Mouse (Mus musculus) left cerebral cortex, adult 11 months (tissue): ENCODE measurements around the gene Vps11.
"Not testable (repeated sequence)": the region's sequence is repeated elsewhere in the genome, so short reads cannot be mapped to it uniquely, and the experiment has no call there.

Source experiments
- DNase-seq: peaks from one replicate; pipeline ENCODE4 v3.0.0; 2022; ENCODE audit warnings: low spot score

Gene Vps11

GRCm38 (mm10) chr9:44335331-44336092 lies 26.0 kb downstream of the Vps11 start:
- no peak for DNase-seq

GRCm38 (mm10) chr9:44334396-44335330 lies 26.8 kb downstream of the Vps11 start, which contains the start of gene H2afx:
TSS of gene H2afx (plus strand) at chr9:44334694.
- DNase-seq: peak; percentile 99

GRCm38 (mm10) chr9:44332918-44333638 lies 28.4 kb downstream of the Vps11 start:
- DNase-seq: no peak

DNA sequence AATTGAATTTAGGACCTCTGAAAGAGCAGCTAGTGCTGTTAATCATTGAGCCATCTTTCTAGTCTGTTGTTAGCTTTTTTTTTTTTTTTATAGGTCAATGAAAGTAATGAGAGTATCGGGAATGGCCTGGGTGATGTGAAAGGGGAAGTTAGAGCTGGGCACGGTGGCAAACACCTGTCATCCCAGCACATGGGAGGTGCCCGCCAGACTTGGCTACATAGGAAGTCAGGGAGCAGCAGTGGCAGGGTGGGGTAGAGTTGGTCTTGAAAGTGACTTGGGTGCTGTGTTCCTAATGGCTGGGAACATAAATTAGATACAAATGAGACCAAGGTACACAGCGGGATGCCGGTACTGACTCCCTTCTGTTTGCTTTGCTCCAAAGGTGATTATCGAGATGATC lies 30.7 kb downstream of the Vps11 start:
- DNase-seq: no peak

- DNase-seq: no peak
Observed at GRCm38 (mm10) chr9:44327926-44328325, 33.5 kb downstream of the Vps11 start.

DNA sequence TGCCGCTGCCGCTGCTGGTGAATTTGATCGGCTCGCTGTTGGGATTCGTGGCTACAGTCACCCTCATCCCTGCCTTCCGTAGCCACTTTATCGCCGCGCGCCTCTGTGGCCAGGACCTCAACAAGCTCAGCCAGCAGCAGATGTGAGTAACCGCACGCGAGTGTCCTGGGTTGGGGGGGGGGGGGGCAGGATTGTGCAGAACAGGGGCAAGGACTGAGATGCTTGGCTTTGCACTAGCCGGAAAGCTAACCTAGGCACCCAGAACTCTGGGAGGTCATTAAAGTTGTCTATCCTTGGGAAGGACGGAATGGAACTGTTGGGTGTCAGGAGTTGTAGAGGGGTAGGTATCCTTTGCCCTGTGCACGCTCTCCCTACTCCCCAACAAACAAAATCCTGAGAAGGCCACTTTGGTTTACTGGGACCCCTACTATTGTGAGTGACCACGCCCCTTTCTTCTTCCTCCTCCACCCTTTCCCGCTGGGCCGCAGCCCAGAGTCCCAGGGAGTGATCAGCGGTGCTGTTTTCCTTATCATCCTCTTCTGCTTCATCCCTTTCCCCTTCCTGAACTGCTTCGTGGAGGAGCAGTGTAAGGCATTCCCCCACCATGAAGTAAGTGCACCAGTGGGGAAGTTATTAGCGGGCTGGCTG lies 34.3 kb downstream of the Vps11 start:
- no peak for DNase-seq

DNA sequence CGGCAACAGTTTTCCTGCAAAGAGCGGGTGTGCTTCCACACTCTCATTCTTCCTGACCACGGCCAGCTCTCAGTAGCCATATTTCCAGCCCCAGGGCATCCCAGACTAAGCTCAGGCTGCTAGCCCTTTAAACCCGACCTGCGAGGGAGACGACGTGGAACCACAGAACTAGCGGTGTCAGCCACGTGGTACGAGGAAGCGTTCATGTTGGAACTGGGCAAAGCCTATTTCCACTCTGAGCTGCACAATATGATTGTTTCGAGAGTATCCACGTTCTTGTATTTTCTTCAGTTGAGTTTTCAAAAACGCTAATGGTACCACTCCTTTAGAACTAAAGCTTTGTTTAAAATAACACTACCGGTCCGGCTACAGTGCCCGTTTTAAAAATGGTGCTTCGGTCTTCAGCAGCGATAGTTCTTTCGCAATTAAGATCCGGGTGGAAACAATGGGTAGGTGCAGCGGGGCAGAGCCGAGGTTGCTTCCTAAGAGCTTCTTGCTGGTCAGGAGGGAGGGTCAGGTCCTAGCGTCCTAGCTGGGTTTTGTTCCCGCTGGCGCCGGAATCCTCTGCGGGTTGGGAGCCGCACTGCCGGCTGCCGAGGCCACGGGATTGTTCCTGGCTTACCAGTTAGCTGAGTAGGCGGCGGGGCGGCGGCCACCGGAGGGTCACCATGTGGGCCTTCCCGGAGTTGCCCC lies 35.0 kb downstream of the Vps11 start:
- DNase-seq: peak; percentile 83

DNA sequence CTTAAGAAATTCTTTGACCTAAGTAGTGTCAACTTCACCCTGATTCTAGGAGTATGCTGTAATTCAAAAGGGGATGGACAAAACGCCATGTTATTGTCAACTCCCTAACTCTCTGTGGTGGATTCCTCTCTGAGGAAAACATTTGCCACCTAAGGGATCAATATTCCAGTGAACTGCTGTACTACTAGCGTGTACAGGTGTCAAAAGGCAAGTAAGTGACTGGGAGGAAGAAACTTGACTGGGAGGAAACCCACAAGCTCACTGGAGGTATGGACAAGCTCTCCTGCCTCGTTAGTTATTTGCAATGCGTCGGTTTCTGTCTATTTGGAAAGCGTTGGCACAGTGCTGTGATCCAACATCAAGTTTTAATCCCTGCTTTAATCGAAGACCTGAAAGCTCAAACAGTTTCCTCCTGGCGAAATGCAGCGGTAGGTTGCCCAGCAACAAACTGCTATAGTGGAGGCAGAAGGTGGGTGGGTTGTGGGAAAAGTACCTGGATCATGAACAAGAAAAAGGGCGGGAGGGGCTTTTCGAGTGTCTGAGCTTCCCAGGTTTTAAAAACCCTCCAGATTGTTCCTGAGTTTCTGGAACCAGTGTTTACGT lies 35.6 kb downstream of the Vps11 start, which contains the start of gene Dpagt1:
Gene Dpagt1 (plus strand): TSS at position 252 of the 603 bp plus-strand sequence.
- DNase-seq: peak; percentile 58

DNA sequence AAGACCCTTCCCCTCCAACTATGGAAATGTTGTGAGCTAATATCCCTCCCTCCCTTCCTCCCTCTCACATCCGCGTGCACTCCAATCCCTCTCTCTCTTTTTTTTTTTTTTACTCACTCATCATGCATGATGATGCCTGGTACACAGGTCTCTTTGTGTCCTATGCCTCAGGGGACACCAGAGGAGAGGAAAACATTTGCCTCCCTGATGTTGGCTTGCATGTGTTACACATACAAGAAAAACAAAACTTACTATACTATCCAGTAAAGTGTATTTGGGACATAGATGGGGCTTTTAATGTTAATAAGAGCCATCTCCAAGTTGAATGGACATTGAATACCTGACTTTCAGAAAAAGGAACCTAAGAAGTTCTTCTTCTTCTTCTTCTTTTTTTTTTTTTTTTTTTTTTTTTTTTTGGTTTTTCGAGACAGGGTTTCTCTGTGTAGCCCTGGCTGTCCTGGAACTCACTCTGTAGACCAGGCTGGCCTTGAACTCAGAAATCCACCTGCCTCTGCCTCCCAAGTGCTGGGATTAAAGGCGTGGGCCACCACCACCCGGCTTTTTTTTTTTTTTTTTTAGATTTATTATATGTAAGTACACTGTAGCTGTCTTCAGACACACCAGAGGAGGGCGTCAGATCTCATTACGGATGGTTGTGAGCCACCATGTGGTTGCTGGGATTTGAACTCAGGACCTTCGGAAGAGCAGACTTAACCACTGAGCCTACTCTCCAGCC lies 36.3 kb downstream of the Vps11 start:
- DNase-seq: not testable (repeated sequence)

GRCm38 (mm10) chr9:44324147-44324546 lies 37.3 kb downstream of the Vps11 start:
- DNase-seq: no peak

DNA sequence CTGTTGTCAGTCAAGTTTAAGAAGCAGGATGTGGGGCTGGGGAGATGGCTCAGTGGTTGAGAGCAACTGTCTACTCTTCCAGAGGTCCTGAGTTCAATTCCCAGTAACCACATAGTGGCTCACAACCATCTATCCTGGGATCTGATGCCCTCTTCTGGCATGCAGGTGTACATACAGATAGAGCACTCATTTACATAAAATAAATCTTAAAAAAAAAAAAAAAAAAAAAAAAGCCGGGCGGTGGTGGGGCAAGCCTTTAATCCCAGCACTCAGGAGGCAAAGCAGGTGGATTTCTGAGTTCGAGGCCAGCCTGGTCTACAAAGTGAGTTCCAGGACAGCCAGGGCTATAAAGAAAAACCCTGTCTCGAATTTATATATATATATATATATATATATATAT lies 37.8 kb downstream of the Vps11 start:
- not testable (repeated sequence) for DNase-seq

DNA sequence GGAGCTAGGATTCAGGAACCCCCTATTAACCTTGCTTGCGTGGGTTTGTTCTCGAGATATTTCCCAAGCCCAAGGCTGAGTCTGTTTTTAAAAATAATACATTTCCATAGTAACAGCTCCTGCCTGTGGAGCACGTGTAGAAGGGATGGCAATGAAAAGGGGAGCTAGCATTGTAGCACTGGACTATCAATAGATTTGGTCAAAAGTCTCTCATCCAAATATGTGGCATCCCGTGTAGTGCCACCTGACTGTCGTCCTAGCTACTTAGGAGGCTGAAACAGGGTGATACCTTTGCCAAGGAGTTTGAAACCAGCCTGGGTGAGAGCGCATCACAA lies 40.7 kb downstream of the Vps11 start:
- DNase-seq: peak; percentile 65

DNA sequence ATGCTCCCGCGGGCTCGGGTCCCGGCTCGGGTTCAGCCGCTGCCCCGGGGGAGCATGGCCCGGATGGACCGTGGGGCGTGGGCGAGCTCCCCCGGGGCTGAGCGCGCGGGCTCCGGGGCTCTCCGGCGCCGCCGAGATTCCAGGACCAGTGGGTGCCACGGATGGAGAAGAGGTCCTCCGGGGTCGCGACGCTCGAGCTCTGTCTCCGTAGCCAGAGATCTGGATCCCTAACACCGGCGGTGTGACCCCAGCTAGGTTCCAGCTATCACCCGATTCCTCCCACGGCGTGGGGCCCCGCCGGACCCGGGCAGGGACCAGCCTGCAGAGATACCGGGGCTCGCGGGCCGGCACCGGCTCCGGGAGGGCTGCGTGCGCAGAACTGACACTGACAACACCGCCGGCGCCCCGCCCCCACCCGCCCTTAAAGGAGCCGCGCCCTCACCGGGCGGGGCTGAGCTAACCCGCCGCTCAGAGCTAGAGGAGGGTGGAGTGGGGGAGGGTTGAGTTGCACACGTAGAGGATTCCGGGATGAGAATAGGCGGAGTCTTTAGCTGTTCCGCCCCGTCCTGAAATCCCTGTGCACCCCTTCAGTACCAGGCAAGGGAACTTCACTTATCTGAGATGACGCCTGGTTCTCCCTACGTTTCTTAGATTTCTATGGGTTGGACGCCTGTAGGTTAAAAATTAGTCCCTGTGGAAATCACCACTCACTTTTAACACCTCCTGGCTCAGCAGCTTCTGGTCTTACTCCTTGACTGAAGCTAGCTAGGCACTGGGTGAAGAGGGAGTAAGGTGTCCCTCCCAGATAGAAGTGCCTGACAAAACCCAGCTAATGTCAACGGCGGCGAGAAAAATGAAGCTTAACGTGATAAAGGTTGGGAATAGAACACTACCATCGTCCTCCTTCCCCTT lies 41.3 kb downstream of the Vps11 start, which contains the start of gene C2cd2l:
Gene C2cd2l (minus strand): TSS at position 399 of the 912 bp plus-strand sequence.
- peak; percentile 91 for DNase-seq

- DNase-seq: no peak
Observed at GRCm38 (mm10) chr9:44319105-44319886, 42.2 kb downstream of the Vps11 start.

GRCm38 (mm10) chr9:44318826-44319095 lies 42.7 kb downstream of the Vps11 start:
- DNase-seq: no peak

- DNase-seq: no peak
Observed at GRCm38 (mm10) chr9:44318076-44318825, 43.2 kb downstream of the Vps11 start.

DNA sequence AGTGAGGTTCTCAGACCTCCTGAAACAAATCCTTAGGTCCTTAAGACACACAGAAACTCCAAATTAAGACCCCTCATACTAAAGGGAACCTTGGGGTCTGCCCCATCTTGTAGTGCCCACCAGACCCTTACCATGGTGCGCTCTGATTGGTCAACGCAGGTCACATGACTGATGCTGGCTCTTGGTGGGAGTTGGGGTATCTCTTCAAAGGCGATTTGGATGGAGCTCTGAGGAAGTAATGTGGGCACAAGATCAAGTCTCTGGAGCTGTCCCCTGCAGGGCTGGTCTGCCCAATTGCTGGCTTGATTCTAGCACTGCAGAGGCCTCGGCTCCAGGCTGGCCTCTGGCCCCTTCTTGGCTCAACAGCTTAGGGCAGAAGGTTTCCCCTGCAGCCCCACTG lies 44.0 kb downstream of the Vps11 start:
- DNase-seq: no peak

DNA sequence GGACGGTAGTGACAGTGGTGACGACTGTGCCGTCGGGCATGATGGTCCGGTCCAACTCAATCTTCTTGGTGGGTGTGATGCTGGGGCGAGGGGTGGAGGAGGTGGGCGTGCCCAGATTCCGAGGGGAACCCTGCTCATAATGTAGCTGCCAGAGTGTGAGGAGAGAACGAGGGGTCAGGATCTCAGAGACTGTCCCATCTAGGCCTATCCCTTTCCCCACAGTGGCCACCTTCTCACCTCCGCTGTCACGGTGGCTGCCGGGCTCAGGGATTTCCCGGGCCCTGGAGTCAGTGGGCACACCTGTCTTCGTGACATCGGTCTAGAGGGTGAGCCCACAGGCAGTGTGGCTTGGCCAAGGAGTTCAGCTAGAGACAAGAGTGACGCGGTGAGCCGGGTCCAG lies 46.6 kb downstream of the Vps11 start:
- DNase-seq: no peak
